Mouse (Mus musculus) T-helper 2 cell (primary cell): ENCODE data around the gene 3110040M04Rik.
"Not testable (repeated sequence)": the region's sequence is repeated elsewhere in the genome, so short reads cannot be mapped to it uniquely, and the experiment has no call there.

ENCODE experiments used
- in situ Hi-C: fragments of 300-600 bp; cut with MboI, MseI; formaldehyde crosslinking; loops from one replicate; pipeline ENCODE4 v1.15.1; 2025; ENCODE audit warnings: high pct_unique_total_duplicates

The 3110040M04Rik gene

DNA sequence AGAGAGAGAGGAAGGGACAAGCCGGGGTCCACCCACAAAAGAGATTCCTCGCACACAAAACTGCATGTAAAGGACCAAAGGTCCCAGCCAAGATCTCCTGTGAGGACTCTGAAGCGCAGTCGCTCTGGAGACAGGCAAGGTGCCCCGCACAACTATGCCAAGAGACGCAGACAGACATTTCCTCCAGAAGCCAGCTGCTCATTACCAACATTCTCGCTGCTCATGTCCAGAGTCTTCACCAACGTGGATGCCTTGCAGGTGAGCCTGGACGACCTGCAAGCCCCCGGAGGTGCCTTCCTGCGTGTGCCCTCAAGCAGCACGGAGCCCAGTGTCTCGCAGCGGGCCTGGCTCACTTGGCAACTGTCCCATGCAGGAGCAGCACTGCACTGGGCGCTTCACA is 11.2 kb upstream of the 3110040M04Rik start:
- in situ Hi-C loops = not testable (repeated sequence)

DNA sequence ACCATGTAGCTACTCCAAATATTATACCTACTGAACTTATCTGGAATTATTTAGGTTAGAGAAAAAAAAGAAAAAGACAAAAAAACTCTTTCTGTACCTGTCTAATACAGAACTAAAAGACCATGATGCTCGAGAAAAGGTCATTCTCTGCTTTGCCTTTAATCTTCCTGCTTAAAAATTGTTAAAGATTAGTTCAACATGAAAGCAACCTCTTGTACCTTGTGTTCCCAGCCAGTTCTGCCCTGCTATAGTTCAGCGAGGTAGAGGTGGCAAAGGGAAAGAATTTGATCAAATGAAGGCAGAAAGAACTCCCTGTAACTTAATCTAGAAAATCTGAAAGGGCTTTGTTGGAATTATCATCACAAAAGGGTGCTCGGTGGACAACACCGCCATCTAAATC is 7.9 kb upstream of the 3110040M04Rik start:
- in situ Hi-C loops = not testable (repeated sequence)

DNA sequence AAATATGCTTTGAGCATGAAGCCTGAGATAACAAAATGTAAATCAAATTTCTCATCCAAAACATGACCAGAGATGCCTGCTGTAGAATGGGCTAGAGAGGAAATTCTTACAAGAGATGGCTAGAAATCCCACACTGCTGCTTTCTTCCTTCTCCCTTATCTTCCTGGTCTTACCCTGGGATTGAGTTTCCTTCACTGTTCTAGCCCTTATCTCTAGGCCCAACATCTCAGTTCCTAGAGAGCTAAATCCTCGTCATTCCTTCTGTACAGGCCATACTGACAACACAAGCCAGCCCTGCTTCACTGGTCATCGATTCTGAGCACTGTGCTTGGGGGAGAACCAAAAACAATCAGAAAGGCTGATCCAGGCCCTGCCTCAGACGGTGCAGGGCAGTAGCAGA is 7.2 kb upstream of the 3110040M04Rik start:
- in situ Hi-C loops = not testable (repeated sequence)

DNA sequence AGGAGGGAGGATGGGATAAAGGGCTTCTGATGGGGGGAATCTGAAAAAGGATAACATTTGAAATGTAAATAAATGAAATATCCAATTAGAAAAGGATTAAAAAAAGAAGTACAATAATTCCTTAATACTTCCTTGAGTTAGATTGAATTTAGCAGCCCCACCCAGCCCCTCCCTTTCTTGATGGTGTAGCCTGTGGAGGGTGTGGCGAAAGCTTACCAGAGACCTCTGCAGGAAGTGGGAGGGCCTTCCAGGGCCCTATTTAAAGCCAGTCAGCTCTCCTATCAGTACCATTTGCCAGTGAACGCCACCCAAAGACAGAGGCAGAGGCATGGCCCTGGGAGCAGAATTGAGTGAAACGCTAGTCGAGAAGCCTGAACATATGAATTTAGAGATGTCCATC is 5.8 kb upstream of the 3110040M04Rik start, which contains the start of gene Gm47995:
Gene Gm47995 (plus strand): TSS at position 329 of the 400 bp plus-strand sequence.
- in situ Hi-C loops = not testable (repeated sequence)

DNA sequence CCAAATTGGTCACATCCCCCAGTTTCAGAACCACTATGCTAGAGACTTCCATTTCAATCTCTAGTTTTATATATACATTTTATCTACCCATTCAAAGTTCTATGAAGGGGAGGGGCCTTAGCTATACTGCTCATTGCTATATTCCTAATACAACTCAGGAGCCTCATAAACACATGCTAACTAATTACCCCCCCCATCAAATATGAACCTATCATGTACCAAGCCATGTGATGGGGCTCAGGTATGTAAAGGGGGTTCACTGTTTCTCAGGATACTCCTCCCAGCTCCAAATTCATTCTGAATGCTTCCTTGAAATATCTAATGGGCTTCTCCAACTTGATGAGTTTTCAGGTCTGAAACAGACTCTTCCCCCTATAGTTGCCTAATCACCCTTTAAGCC is 3.3 kb upstream of the 3110040M04Rik start:
- in situ Hi-C loops = not testable (repeated sequence)

DNA sequence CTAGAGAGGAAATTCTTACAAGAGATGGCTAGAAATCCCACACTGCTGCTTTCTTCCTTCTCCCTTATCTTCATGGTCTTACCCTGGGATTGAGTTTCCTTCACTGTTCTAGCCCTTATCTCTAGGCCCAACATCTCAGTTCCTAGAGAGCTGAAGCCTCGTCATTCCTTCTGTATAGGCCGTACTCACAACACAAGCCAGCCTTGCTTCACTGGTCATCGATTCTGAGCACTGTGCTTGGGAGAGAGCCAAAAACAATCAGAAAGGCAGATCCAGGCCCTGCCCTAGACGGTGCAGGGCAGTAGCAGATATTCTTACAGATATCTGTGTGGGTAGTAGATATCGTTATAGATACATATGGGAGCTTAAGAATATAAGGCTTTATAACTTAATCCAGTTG is 1.1 kb upstream of the 3110040M04Rik start:
- in situ Hi-C loops = not testable (repeated sequence)

DNA sequence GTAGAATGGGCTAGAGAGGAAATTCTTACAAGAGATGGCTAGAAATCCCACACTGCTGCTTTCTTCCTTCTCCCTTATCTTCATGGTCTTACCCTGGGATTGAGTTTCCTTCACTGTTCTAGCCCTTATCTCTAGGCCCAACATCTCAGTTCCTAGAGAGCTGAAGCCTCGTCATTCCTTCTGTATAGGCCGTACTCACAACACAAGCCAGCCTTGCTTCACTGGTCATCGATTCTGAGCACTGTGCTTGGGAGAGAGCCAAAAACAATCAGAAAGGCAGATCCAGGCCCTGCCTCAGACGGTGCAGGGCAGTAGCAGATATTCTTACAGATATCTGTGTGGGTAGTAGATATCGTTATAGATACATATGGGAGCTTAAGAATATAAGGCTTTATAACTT is 4.6 kb downstream of the 3110040M04Rik start:
- in situ Hi-C loops = not testable (repeated sequence)

DNA sequence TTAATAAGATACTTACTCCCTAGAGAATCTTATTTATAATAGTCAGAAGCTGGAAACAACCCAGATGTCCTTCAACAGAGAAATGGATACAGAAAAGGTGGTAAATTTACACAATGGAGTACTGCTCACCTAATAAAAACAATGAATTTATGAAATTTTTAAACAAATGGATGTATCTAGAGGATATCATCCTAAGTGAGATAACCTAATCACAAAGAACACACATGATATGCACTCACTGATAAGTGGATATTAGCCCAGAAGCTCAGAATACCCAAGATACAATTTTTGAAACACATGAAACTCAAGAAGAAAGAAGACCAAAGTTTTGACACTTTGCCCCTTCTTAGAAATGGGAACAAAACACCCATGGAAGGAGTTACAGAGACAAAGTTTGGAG is 5.0 kb downstream of the 3110040M04Rik start:
- in situ Hi-C loops = not testable (repeated sequence)

DNA sequence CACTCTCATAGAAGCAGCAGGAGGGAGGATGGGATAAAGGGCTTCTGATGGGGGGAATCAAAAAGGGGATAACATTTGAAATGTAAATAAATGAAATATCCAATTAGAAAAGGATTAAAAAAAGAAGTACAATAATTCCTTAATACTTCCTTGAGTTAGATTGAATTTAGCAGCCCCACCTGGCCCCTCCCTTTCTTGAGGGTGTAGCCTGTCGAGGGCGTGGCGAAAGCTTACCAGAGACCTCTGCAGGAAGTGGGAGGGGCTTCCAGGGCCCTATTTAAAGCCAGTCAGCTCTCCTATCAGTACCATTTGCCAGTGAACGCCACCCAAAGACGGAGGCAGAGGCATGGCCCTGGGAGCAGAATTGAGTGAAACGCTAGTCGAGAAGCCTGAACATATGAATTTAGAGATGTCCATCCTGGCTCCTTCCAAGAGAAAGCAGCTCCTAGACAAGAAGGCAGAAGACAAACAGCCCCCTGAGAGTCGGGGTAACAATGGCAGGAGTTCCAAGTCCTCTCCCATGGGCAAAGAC is 6.0 kb downstream of the 3110040M04Rik start, which contains the start of gene Gm47996:
Gene Gm47996 (plus strand): TSS at position 308 of the 532 bp plus-strand sequence.
- in situ Hi-C loops = not testable (repeated sequence)

DNA sequence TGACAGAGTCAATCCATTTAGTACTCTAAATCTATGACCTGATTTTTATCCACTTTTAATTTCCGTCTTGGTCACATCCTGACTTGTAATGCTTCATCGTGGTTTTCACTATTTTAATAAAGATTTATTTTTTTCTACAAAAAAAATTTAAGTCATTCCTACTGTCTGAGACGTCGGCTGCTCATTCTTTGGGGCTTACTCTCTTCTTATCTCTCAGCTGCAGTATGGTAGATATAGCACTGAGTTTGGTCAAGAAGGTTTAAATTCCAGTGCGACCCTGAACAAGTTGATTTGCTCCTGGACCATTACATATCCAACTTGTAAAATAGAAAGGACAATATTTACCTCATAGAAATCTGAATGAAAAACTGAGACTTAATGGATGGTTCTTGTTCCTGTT is 7.7 kb downstream of the 3110040M04Rik start:
- in situ Hi-C loops = not testable (repeated sequence)

DNA sequence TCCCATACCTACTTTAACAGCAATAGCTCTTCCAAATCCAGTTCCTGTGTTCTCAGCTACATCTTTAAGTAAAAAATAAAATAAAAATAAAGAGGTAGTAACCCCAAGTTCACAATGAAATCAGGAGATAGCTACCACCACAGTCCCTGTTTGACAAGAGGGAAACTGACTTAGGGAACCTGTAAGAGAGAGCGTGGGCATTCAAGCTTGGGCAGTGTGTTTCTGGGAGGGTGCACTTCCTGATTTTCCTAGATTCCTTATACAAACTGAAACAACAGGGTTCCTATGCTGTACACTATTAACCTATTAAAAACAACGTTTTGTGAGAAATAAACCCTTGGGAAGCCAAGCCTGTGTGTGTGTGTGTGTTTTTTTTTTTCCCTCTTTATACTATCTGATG is 10.9 kb downstream of the 3110040M04Rik start:
- in situ Hi-C loops = no loop called here

DNA sequence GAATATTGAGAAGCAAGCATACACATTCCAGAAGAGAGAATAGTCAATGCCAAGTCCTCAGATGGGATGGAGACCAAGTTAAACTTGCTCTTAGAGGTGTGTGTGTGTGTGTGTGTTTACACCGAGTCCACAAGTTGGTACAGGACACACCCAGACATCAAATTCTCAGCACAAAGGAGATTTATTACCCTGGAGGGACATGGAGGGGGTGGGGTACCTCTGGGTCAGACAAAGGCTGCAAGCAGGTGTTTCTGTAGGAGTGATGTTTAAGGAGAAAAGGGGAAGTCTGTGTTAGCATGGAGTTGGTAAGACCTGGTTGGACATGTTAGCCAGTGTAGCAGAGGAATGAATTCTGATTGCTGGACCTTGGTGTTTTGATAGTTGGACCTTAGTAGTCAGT is 12.1 kb downstream of the 3110040M04Rik start:
- in situ Hi-C loops = no loop called here

DNA sequence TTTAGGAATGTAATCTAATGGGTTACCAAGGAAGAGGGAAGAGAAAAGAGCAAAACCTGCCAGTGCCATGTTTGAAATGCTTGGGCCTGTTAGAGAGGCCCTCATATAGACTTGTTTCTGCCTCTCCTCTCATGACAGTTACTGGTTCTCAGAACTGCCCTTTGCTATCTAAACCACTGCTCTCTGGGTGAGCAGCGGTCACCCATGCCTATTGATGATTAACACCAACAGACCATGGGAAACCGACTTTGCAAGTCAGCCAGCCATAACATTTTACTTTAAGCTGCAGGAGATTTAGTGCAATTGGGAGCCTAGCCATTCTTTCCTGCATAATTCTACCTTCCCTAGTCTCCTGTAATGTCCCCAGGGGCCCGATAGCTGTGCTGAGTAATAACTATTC is 12.5 kb downstream of the 3110040M04Rik start:
- in situ Hi-C loops = no loop called here

DNA sequence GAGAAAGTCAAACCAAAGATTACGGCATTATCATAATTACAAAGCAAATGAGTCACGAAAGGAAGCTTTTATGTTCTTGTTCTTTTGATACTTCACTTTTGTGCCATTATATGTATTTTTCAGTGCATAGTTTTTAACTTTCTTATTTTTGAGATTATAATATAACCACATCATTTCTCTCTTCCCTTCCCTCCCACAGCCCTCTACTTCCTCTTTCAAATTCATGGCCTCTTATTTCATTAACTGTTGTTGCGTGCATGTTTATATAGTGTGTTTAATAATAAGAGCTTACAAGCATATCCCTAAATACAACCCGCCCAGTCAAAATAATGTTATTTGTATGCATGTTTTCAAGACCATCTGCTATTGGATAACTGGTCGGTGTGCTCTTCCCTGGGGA is 15.1 kb downstream of the 3110040M04Rik start:
- in situ Hi-C loops = no loop called here

DNA sequence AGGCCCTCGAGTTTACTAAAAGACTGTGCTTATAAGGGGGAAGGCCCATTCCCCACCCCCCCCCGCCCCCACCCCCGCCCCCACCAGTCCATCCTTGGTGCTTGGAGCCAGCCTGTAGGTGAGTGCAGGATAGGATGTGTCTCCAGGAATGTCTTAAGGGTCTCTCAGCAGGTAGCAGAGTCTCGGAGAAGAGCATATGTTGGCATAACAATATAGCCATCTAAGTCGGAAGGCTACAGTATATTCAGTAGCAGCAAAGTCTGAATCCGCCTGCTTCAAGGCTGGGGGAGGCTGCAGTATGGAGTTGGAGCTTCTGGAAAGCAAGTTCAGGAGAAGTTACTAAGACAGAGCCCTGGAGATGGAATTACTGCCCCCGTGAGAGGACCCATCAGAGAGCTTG is 16.2 kb downstream of the 3110040M04Rik start:
- in situ Hi-C loops = no loop called here

DNA sequence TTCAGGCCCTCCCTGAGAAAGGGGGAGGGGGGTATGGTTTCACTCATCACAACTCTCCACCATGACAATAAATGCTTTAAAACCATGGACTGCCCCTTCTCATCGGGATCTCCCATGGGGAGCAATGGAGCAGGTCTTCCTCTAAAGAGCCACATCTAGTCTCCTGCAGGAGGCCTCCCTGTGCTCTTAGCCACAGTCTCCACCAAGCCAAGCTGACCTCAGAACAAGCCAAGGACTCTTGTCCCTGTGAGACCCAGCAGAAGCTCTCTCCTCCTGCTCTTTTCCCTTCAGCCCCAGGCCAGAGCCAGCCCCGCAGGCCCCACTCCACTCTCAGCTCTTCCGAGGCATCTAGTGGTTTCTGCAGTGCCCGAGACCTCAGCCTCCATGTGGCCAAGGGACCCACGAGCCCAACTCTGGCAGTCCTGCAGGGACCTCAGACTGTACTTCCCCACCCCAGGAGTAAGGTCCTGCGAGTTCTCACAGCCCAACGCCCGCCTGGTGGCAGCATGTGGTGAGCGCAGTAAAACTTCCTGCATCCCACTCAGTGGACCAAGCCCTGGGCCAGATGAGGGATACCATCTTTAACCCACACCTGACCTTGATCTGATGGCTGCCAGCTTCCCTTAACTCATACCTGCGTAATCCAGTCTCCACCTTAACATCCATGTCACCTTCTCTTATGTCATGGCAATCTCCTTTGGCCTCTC is 18.8 kb downstream of the 3110040M04Rik start:
- in situ Hi-C loops = no loop called here

DNA sequence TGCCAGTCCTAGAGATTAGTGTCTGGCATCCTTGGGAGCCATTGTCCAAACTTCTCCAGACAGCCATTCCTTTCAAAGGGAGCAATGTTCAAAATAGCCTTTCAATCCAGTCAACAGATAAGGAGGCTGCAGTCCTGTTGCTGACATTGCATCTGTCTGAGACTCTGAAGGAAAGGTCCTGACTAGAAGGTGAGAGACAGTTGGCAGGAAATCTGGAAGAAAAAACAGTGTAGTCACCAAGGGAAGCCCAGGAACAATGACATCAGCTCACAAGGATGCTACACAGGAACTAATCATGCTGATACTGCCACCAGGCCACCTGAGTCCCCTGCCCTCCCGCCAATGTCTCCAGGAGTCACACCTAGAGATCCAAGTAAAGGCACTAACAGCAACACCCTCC is 19.5 kb downstream of the 3110040M04Rik start:
- in situ Hi-C loops = no loop called here

DNA sequence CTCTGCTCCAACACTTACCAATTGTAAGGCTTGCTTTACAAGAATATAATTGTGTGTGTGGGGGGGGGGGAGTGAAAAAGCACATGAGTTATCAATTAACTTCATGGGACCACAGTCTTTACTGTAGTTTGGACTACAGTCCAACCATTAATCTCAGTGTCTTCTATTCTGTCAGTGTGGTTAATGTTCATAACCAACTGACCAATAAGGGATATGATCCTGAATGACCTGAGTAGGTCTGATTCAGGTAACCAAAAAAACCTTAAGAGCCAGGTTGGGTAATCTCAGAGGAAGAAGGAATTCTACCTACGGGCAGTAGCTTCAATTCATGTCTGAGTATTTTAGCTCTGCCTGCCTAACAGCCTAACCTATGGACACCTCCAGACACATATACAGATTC is 20.6 kb downstream of the 3110040M04Rik start:
- in situ Hi-C loops = no loop called here

DNA sequence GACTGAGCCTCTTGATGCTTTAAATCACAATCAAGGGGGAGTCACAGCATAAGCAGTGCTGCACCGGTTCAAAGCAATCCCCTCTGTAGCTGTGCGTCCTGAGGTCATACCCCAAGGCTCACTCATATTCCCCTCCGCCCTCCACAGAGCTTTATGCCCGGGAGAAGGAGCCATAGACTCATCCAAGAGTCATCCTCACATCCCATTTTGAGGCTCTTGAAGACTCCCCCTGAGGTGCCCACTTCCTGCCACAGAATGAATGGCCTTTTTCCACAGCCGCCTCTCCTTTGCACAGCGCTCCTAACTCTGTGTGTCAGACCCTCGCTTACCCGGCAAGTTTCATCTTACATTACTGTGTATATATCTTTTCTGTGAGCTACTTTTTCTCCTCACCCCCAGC is 23.6 kb downstream of the 3110040M04Rik start:
- in situ Hi-C loops = no loop called here

DNA sequence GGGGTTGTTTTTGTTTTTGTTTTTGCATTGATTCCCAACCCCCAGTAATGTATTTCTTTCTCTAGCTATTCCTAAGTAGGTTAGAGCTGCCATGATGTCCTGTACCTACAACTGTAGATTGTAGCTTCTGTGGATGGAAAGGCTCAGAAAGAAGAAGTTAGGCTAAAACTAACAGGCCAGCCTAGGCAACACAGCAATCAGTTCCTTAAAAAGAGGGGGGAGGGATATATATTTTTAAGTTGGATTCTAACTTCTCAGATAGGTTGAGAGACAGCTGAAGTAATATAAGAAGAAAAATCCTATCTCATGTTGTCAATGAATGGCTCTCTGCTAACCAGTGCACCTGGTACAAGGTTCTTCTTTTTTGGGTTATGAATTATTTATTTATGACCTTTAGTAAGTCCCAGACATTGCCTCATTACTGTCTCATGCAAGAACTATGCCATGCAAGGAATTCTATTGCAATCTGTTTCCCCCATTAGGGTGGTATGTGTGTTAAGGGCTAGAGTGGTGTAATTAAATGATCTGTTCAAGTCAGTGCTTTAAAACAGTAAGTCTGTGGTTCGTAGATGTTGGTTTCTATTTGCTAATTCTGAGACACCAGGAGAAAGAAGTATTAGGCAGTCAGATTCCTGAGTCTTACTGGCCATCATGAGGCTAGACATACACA is 24.5 kb downstream of the 3110040M04Rik start:
- in situ Hi-C loops = no loop called here

DNA sequence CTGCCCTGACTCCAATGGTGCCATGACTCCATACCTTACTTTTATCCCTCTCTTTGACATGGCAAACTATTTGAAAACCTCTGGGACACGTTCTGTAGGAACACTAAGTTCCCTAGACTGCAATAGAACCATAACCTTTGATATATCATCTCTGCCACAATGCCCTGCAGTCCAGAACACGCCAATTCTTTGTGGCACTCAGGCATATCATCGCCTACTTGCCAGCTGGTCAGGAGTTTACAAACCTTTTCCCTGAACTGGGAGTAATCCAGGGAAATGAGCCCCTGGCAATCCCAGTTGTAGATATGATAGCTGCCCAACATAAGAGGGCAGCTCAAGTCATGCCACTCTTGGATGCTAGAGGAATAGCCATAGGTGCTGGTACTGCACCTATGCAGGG is 28.4 kb downstream of the 3110040M04Rik start:
- in situ Hi-C loops = no loop called here

DNA sequence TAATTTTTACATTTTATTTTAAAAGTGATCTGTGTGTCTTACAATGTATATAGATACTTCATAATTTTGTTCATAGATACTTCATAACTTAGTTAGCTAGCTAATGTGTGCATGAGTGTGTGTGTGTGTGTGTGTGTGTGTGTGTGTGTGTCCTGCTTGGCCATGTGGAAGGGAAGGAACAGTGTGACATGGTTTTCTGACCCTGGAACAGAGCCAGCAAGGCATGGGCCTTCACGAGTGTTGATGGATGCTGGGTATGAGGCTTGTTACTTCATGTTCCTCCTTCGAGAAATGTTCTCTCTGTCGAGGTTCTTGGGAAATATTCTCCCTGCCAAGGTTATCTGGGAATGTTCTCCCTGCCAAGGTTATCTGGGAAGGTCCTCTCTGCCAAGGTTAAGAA is 29.8 kb downstream of the 3110040M04Rik start:
- in situ Hi-C loops = no loop called here

DNA sequence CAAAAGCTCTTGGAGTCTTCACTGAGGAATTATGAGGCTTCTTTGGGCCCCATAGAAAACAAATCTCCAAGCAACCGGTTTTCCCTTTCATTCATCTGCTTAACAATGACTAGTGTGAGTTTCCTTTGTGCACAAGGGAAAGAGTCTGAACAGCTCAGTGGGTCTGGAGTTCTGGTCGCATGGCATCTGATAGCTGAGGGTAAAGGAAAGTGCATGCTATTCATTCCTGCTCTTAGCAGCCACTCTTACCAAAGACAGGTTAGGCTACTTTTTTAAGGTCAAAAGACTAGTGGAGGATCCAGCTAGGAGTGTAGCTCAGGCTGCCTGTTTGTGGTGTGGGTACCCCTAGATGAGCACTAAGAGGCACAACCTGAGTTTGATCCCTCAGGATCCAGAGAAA is 31.7 kb downstream of the 3110040M04Rik start:
- in situ Hi-C loops = no loop called here
